Comparison of ENCODE assay signal across 9 mouse cellular contexts in genomic region chr10:69005199-69005872, GRCm38 (mm10).
DNase-seq lines count a peak whose midpoint lies in the region; ATAC-seq and TF ChIP-seq lines count a peak whose summit lies in the region.
"Had no signal": no experiment of that assay in that cellular context is flagged by ENCODE, and none has a peak within 500 bp of the region (broad histone marks: within the 10 kb centered on the region; RNA-seq: fewer than 3 reads in every experiment).

No protein-coding gene starts in this region.

- DNase-seq in hindbrain, embryonic 10.5 days (ENCODE audit: low spot score) = peak; percentile 77
- DNase-seq in adrenal gland, postnatal 36 days = peak; percentile 74 to 85
- peak; percentile 39 for DNase-seq in fibroblast of lung, adult 2 months (ENCODE audit: low read depth)
- DNase-seq in limb, embryonic 11.5 days (ENCODE audit: low spot score) = peak; percentile 93
- DNase-seq in ovary, postnatal 36 days (ENCODE audit: low spot score) = peak; percentile 71
- peak; percentile 40 for DNase-seq in thymus, postnatal 0 days (ENCODE audit: low spot score)

- H3K4me3 ChIP-seq in hindbrain, embryonic 10.5 days = no peak overlapping the region
- H3K4me3 ChIP-seq in hindbrain, embryonic 16.5 days (ENCODE audit: low read length) = no peak overlapping the region
- no peak overlapping the region for H3K4me3 ChIP-seq in intestine, postnatal 0 days (ENCODE audit: low read depth, low read length)
- H3K4me3 ChIP-seq in limb, embryonic 11.5 days (ENCODE audit: low read depth, low read length) = no peak overlapping the region
- H3K4me3 ChIP-seq: myocyte had no signal

- no peaks in the 10 kb centered on the region for H3K27me3 ChIP-seq in hindbrain, embryonic 10.5 days (ENCODE audit: insufficient read depth, poor library complexity, severe bottlenecking)
- no peaks in the 10 kb centered on the region for H3K27me3 ChIP-seq in hindbrain, embryonic 16.5 days (replicated peaks; ENCODE audit: control insufficient read depth, insufficient read depth, low read length)
- no peaks in the 10 kb centered on the region for H3K27me3 ChIP-seq in intestine, postnatal 0 days (replicated peaks; ENCODE audit: control insufficient read depth, insufficient read depth, low read length)
- no peaks in the 10 kb centered on the region for H3K27me3 ChIP-seq in limb, embryonic 11.5 days (ENCODE audit: control insufficient read depth, insufficient read depth, low read length)

- TF ChIP-seq CTCF in intestine, postnatal 0 days (IDR thresholded peaks at IDR 0.05; ENCODE audit: low read depth) = peak; percentile 90

- 47% methylated on average over 9 of the region's 9 CpGs for WGBS in hindbrain, embryonic 10.5 days
- WGBS in hindbrain, embryonic 16.5 days = 47% methylated on average over 9 of the region's 9 CpGs
- WGBS in intestine, postnatal 0 days = 48% methylated on average over 9 of the region's 9 CpGs
- 47% methylated on average over 9 of the region's 9 CpGs for WGBS in limb, embryonic 11.5 days

- no peaks in the 10 kb centered on the region for H3K4me1 ChIP-seq in hindbrain, embryonic 10.5 days (replicated peaks)
- no peaks in the 10 kb centered on the region for H3K4me1 ChIP-seq in hindbrain, embryonic 16.5 days (ENCODE audit: control insufficient read depth, insufficient read depth, low read depth, low read length)
- no peaks in the 10 kb centered on the region for H3K4me1 ChIP-seq in intestine, postnatal 0 days (replicated peaks; ENCODE audit: control insufficient read depth, insufficient read depth, low read length)
- H3K4me1 ChIP-seq in limb, embryonic 11.5 days (ENCODE audit: control insufficient read depth, insufficient read depth, low read length) = no peaks in the 10 kb centered on the region

- no peak overlapping the region for H3K9ac ChIP-seq in hindbrain, embryonic 16.5 days (ENCODE audit: low read depth, low read length)
- H3K9ac ChIP-seq in intestine, postnatal 0 days (ENCODE audit: low read depth, low read length) = no peak overlapping the region
- H3K9ac ChIP-seq in limb, embryonic 11.5 days (ENCODE audit: low read length) = no peak overlapping the region

- no peak for ATAC-seq in hindbrain, embryonic 16.5 days
- no peak for ATAC-seq in intestine, postnatal 0 days
- ATAC-seq in limb, embryonic 11.5 days (ENCODE audit: insufficient number of reproducible peaks, low FRiP score, low TSS enrichment, low read depth) = no peak; the same call in 1 of the 2 replicates

- H3K36me3 ChIP-seq in hindbrain, embryonic 10.5 days = no peaks in the 10 kb centered on the region
- H3K36me3 ChIP-seq in hindbrain, embryonic 16.5 days (ENCODE audit: control insufficient read depth, insufficient read depth, low read length) = no peaks in the 10 kb centered on the region
- no peaks in the 10 kb centered on the region for H3K36me3 ChIP-seq in intestine, postnatal 0 days (ENCODE audit: control insufficient read depth, insufficient read depth)
- no peaks in the 10 kb centered on the region for H3K36me3 ChIP-seq in limb, embryonic 11.5 days (ENCODE audit: control insufficient read depth, insufficient read depth, low read length)

- 0 out of 2 replicates have a peak, but pooled peaks cover 2% of the 10 kb centered on the region for H3K9me3 ChIP-seq in hindbrain, embryonic 10.5 days
- H3K9me3 ChIP-seq in hindbrain, embryonic 16.5 days (ENCODE audit: control insufficient read depth, low read length) = peaks cover 2% of the 10 kb centered on the region; the same call in 1 of the 2 replicates
- H3K9me3 ChIP-seq in intestine, postnatal 0 days (ENCODE audit: control insufficient read depth) = no peaks in the 10 kb centered on the region
- H3K9me3 ChIP-seq in limb, embryonic 11.5 days (ENCODE audit: control insufficient read depth, low read length) = no peaks in the 10 kb centered on the region

- no peak overlapping the region for H3K27ac ChIP-seq in hindbrain, embryonic 10.5 days
- no peak overlapping the region for H3K27ac ChIP-seq in hindbrain, embryonic 16.5 days (ENCODE audit: low read depth, low read length)
- no peak overlapping the region for H3K27ac ChIP-seq in intestine, postnatal 0 days (ENCODE audit: low read depth, low read length)
- H3K27ac ChIP-seq in limb, embryonic 11.5 days (replicated peaks; ENCODE audit: low read depth, low read length) = no peak overlapping the region

- H3K4me2 ChIP-seq in hindbrain, embryonic 16.5 days (ENCODE audit: low read length) = no peak overlapping the region
- H3K4me2 ChIP-seq in intestine, postnatal 0 days (replicated peaks; ENCODE audit: low read depth) = no peak overlapping the region
- no peak overlapping the region for H3K4me2 ChIP-seq in limb, embryonic 11.5 days (ENCODE audit: low read depth, severe bottlenecking)

Comparison
In these comparisons a context has a peak if more than half of its experiments do, and no peak if none do; other contexts are left out.
1. DNase-seq: peak in every context shown above with its lines; median percentile 93 in limb, embryonic 11.5 days; 80 in adrenal gland, postnatal 36 days; 77 in hindbrain, embryonic 10.5 days; 71 in ovary, postnatal 36 days; 40 in thymus, postnatal 0 days; 39 in fibroblast of lung, adult 2 months.